Mouse (Mus musculus) cerebellum, adult 2 months (tissue): ENCODE measurements around the gene Kirrel3.

Experiments
- CTCF ChIP-seq: fragments of 200-500 bp; IDR thresholded peaks from 2 replicates; pipeline ENCODE4 v1.5.1; 2011; ENCODE audit warnings: low read depth, mild to moderate bottlenecking, control low read depth, low read length, moderate library complexity, borderline replicate concordance; ENCODE audit not compliant: insufficient read depth
- POLR2A ChIP-seq: fragments of 200-500 bp; IDR thresholded peaks from 2 replicates; pipeline ENCODE4 v1.6.1; 2011; ENCODE audit warnings: low read length, control low read depth, borderline replicate concordance; ENCODE audit not compliant: insufficient read depth

DNA sequence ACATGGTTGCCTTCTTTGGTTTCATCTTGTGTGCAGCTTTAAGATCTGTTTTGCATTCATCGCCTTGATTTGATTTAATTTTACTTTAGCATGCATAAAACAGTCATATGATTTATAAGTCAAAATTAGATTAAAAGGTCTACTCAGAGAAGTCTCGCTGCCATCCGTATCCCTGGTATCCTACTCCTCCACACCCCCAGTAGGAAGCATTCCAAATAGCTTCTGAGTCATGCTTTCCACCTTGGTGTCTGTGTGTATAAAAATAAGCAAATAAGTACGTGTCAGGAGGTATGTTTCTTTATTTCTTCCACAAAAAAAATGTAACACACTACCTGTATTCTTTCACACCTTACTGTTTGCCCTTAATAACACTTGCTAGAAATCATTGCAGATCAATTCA lies 45.0 kb upstream of the Kirrel3 start:
- TF ChIP-seq POLR2A (no peak), CTCF (no peak)
